Mouse (Mus musculus): ENCODE measurements around the gene Ttn. TPM values are rescaled to one million over a fixed set of nuclear protein-coding genes. Genes with fewer than 3 reads are reported as not detected.

Ttn gene
- total RNA-seq, 2 experiments from 2014 or later: 3,850 to 4,932 TPM

DNA sequence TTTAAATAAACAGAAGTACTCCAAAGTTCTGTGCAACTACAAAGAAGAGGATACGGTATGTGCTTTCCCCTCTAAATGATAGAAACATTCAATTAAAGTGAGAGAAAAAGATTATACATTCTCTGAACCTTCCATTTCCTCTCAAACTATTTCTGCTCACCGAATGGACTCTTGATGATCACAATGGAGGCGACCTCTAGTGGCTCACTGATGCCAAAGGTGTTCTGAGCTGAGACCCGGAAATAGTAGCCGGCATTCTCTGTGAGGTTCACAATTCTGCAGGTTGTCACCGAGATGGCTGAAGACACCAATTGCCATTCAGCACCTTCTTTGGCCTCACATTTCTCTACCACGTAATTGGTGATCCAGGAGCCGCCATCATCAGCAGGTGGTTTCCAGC is 267.4 kb downstream of the Ttn start:
- DNase-seq (ENCODE audit: low spot score in 2 of 2): no peak

- DNase-seq (ENCODE audit: low spot score in 2 of 2): no peak
Observed at GRCm38 (mm10) chr2:76708512-76708911, 273.8 kb downstream of the Ttn start.

- DNase-seq (ENCODE audit: low spot score in 2 of 2): no peak
Observed at GRCm38 (mm10) chr2:76705655-76706054, 276.7 kb downstream of the Ttn start.

GRCm38 (mm10) chr2:76702751-76703150 is 279.6 kb downstream of the Ttn start:
- DNase-seq (ENCODE audit: low spot score in 2 of 2): no peak

DNA sequence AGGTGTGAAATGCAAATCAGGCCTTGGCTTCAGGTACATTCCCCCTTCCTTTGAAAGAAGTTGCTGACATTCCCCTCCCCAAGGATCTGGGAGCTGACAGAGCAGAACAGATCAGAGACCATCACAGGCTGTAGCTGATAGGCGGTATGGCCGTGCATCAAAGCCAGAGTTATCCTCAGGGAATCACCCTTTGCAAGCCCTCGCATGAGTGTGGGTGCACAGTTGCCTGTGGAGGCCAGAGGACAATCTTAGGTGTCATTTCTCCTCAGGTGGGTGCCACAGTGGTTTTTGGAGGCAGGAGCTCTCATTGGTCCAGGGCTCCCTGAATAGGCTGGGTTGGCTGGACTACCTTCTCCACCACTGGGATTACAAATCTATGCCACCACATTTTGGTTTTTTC is 280.2 kb downstream of the Ttn start:
- DNase-seq (ENCODE audit: low spot score in 2 of 2): no peak

DNA sequence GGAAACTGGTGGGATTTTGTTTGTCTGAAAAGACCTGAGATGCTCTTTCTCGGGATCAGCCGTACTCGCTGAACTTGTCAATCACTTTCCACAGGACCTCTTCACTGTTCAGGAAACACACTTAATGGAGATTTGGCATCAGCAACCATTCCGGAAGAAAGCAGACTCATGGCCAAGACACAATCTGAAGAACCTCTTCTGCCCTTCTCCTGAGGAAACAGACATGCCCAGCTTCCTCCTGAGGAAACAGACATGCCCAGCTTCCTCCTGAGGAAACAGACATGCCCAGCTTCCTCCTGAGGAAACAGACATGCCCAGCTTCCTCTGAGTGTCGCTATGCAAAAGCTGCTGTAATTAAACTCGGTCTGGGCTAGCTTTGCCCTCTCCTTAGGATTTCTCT is 287.1 kb downstream of the Ttn start:
- no peak for DNase-seq (ENCODE audit: low spot score in 2 of 2)

DNA sequence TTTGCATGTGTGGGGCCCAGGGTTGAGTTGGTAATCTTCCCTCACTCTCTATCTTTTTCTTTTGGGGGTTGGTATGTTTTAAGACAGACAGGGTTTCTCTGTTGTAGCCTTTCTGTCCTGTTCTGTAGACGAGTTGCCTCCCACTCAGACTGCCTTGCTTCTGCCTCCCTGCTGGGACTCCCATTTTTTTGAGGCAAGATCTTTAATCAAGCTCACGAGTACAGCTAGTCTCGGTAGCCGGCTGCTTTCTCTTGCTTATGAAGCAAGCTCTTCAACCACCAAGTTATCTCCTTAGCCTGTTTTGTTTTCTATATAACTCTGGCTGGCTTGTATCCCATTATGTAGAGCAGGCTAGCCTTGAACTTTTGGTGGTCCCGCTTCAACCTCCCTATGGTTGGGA is 288.6 kb downstream of the Ttn start:
- DNase-seq (ENCODE audit: low spot score in 2 of 2): no peak

- DNase-seq (ENCODE audit: low spot score in 2 of 2): no peak
Observed at GRCm38 (mm10) chr2:76690436-76691204, 291.7 kb downstream of the Ttn start.

GRCm38 (mm10) chr2:76688162-76688561 is 294.2 kb downstream of the Ttn start:
- no peak for DNase-seq (ENCODE audit: low spot score in 2 of 2)

DNA sequence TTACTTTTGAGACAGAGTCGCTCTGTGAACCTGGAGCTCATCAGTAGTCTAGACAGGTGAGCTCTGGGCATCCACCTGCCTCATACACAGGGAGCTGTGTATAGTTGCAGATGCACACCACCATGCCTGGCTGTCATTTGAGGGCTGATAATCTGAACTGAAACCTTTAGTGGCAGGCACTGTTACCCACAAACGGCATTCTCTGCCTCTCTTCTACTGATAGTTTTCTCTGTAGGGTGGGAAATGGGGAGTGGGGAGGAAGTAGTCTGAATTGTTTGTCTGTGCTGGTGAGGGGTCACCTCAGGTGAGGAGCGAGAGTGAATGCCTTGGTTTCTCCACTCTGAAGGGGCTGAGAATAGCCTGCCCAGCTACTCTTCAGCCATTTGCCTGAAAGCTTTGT is 294.7 kb downstream of the Ttn start:
- no peak for DNase-seq (ENCODE audit: low spot score in 2 of 2)

DNA sequence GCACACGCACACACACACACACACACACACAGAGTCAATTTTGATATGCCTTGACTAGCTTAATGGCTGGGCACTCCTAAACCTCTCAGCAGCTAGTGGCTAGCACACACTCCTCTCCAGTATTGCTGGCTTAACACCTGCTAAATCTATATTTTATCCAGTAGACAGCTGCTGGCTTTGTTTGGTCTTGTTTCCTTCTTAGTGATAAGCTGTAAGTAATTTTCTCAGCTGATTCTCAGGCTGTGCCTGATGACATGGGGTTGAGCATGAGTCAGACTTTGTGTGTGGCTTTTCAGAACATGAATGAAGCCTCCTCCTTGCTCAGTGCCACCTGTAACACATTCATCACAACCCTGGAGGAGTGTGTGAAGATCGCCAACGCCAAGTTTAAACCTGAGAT is 295.4 kb downstream of the Ttn start:
- no peak for DNase-seq (ENCODE audit: low spot score in 2 of 2)

DNA sequence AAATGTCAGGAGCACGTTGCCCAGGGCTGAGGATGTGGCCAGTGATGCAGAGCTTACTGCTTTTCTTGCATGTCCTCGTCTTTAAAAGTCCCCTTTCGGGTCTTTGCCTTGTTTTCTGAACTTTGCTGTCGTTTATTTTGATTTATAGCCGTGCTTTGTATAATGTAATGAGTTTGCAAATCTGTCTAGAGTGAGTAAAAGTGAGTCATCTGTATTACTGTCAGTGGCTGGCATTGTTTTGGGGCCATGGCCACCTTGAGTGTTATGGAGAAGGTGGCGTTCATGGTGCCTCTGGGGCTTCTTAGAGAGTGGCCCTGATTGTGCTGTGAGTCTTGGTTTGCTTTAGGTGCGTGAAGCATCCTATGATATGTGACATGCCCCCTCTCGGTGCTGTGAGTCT is 300.0 kb downstream of the Ttn start:
- no peak for DNase-seq (ENCODE audit: low spot score in 2 of 2)

DNA sequence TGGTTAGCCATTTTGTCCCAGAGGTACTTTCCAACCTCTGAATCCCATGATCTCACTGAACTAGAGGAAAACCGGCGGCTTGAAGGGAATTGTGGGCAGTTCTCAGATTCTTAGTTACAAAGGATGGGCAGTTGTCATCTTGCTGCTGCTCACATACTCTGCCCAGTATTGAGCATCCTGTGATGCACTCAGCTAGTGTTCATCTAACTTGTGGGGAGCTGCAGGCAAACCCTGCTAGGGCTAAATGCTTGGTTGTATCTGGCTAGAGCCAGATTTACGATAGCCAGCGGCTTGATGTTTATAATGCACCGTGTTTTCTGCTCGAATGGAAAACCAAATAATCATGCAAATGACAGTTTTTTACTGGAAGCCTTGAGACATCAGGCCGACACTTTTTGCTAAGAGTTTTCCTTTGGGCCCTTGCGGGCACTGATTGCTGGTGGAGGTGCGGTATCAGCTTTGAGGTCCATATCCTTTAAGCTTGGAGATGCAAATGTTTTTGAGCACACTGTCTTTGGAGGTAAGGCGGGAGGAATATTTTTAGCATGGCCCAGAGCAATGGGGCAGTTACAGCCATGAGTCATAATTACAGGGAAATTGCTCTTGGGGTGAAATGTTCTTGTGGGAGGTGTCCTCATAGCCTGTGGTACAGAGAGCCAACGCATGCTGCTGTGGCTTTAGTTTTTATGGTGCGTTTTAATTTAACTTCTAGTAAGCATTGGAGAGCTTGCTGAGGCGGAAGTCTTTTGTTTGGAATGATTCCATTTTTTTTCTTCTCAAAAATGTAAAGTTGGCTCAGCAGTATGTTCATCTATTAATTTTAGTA is 305.7 kb downstream of the Ttn start:
- no peak for DNase-seq (ENCODE audit: low spot score in 2 of 2)

DNA sequence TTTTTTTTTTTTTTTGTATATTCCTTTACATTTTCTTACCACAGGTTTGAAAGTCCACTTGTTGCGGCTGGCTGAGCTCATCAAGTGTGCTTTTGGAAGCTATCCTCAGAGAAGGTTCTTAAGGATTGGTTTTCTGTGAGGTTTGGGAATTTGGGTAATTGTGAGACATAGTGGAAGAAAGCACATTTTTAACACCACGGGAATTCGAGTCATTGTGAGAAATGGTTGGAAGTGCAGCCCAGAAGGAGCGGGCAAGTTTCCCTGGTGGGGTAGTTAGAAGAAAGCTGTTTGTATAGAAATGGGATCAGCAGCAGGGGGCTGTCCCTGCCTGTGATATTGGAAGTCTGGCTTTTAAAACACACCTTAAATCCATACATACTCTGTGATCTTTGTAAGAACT is 306.4 kb downstream of the Ttn start:
- DNase-seq (ENCODE audit: low spot score in 2 of 2): no peak

- no peak for DNase-seq (ENCODE audit: low spot score in 2 of 2)
Observed at GRCm38 (mm10) chr2:76675451-76675850, 306.9 kb downstream of the Ttn start.

DNA sequence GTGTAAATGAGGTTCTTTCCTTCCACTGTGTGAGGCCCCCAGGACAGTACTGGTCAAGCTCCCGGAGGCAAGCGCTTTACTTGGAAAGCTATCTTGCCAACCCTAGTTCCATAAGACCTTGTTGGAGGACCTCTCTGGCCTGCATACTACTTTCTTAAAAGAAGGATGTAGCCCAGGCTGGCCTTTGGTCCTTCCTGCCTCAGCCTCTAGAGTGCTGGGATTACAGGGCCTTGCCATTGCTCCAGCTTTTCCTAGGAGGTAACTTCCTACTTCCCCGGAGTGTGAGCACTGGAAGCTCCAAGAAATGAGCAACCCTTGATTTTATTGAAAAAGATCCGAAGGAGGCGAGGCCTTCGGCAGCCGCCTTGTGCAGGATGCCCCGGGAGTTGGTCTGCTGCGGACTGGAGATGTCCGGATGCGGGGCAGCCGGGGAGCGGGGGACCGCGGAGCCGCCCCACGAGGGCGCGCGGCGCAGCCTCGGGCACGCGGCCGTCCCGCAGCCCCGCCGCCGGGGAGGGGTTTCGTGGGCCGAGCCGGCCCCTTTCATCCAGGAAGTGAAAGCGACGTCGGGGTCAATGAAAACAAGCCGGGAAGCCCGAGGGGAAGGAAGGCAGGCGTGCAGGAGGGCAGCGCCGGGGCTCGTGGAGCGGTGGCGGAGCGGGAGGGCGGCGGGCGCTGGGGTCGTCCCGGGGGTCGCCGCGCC is 307.5 kb downstream of the Ttn start, which contains the start of gene Plekha3:
TSS of gene Plekha3 (plus strand) at position 557 of the 703 bp plus-strand sequence.
- peak; percentile 79 to 85 for DNase-seq (ENCODE audit: low spot score in 2 of 2)

GRCm38 (mm10) chr2:76673472-76674081 is 308.8 kb downstream of the Ttn start:
- peak in 1 of 2 experiments; percentile 32 for DNase-seq (ENCODE audit: low spot score in 2 of 2)

DNA sequence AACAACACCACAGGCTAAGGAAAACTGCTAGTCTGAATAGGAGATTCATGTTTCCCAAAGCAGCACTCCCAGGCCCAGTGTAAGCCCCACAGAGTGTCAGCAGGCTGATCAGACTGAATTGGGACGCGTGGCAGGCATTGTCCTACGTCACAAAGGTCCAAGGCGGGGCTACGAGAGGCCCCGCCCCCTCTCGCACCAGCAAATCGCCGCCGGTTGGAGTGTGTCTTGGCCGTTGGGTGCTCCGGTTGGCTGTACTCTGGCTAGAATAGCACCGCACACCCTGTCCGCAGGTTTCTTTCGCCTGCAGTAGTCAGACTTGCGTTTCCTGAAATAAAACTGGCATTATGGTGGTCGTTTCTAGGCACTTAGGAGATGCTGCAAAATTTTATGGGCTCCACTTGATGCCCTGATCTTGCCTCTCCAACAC is 309.4 kb downstream of the Ttn start, which contains the start of gene Fkbp7:
TSS of gene Fkbp7 (minus strand) at position 151 of the 427 bp plus-strand sequence.
- DNase-seq (ENCODE audit: low spot score in 2 of 2): peak; percentile 82 to 88

GRCm38 (mm10) chr2:76672134-76672745 is 310.1 kb downstream of the Ttn start:
- DNase-seq (ENCODE audit: low spot score in 2 of 2): no peak

DNA sequence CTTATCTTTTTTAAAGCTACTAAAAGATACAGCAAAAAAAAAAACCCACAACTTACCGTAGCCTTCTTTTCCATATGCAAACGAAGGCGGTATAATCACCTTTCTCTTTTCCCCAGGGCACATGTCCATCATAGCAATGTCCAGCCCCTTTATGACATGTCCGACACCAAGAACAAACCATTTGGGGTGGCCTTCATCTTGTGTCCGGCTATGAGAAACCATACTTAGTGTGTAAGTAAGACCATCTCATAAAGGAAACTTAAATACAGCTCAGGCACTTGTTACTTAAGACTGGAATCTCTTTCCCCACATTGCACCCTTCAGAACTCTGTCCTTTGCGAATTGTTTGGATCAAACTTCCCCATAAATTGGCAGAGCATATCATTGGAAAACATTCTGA is 310.7 kb downstream of the Ttn start:
- no peak for DNase-seq (ENCODE audit: low spot score in 2 of 2)

DNA sequence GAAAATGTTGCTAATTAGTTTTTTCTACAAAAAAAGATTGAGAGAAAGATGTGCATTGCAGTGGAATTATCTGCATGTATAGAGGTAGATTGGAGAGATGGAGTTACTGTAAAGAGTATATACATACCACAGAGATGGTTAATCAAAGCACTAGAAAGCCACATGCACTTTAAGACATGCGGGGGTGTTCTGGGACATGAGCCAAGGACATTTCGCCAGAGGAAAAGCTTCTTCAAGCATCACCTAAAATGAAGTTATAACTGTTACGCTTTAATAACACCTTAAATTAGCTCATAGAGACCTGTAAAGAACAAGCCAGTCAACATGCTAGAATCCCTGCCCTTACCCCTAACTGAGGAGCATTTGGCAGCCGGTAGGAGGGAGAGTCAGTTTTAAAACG is 315.1 kb downstream of the Ttn start:
- no peak for DNase-seq (ENCODE audit: low spot score in 2 of 2)
